Mouse (Mus musculus): Measurements from ENCODE around the gene Pde6g.
A peak's percentile ranks its signal among the peaks of the same experiment; 100 is the strongest.

Gene Pde6g

GRCm38 (mm10) chr11:120472052-120472451, 18.8 kb upstream of the Pde6g start:
- ATAC-seq (ENCODE audit: insufficient number of reproducible peaks, low FRiP score, low TSS enrichment), result no peak

GRCm38 (mm10) chr11:120467736-120468092, 14.4 kb upstream of the Pde6g start:
- no peak for ATAC-seq (ENCODE audit: insufficient number of reproducible peaks, low FRiP score, low TSS enrichment)

GRCm38 (mm10) chr11:120467051-120467735, 13.9 kb upstream of the Pde6g start, which contains the start of gene Arl16:
Arl16 (minus strand) TSS chr11:120467607.
- ATAC-seq (ENCODE audit: insufficient number of reproducible peaks, low FRiP score, low TSS enrichment), result peak; percentile 100

GRCm38 (mm10) chr11:120465521-120465920, 12.2 kb upstream of the Pde6g start:
- no peak for ATAC-seq (ENCODE audit: insufficient number of reproducible peaks, low FRiP score, low TSS enrichment)

GRCm38 (mm10) chr11:120464365-120464764, 11.1 kb upstream of the Pde6g start:
- no peak for ATAC-seq (ENCODE audit: insufficient number of reproducible peaks, low FRiP score, low TSS enrichment)

GRCm38 (mm10) chr11:120463536-120463935, 10.2 kb upstream of the Pde6g start:
- no peak for ATAC-seq (ENCODE audit: insufficient number of reproducible peaks, low FRiP score, low TSS enrichment)

GRCm38 (mm10) chr11:120458847-120459597, 5.7 kb upstream of the Pde6g start:
- ATAC-seq (ENCODE audit: insufficient number of reproducible peaks, low FRiP score, low TSS enrichment), result no peak

GRCm38 (mm10) chr11:120457772-120458751, 4.8 kb upstream of the Pde6g start, which contains the start of the genes Oxld1 and Ccdc137:
Oxld1 (minus strand) TSS chr11:120458068.
Ccdc137 (plus strand) TSS chr11:120458115.
- peak; percentile 89; the same call in 1 of the 2 replicates for ATAC-seq (ENCODE audit: insufficient number of reproducible peaks, low FRiP score, low TSS enrichment)

GRCm38 (mm10) chr11:120457370-120457769, 4.1 kb upstream of the Pde6g start:
- no peak for ATAC-seq (ENCODE audit: insufficient number of reproducible peaks, low FRiP score, low TSS enrichment)

- no peak for ATAC-seq (ENCODE audit: insufficient number of reproducible peaks, low FRiP score, low TSS enrichment)
Measured at GRCm38 (mm10) chr11:120455413-120455812, 2.1 kb upstream of the Pde6g start.

- no peak for ATAC-seq (ENCODE audit: insufficient number of reproducible peaks, low FRiP score, low TSS enrichment)
Measured at GRCm38 (mm10) chr11:120454965-120455364, 1.7 kb upstream of the Pde6g start.

- ATAC-seq (ENCODE audit: insufficient number of reproducible peaks, low FRiP score, low TSS enrichment), result no peak
Measured at GRCm38 (mm10) chr11:120452246-120452645, 1.1 kb downstream of the Pde6g start.

- no peak for ATAC-seq (ENCODE audit: insufficient number of reproducible peaks, low FRiP score, low TSS enrichment)
Measured at GRCm38 (mm10) chr11:120447179-120447578, 6.1 kb downstream of the Pde6g start.

- no peak for ATAC-seq (ENCODE audit: insufficient number of reproducible peaks, low FRiP score, low TSS enrichment)
Measured at GRCm38 (mm10) chr11:120445475-120445874, 7.8 kb downstream of the Pde6g start.

GRCm38 (mm10) chr11:120444106-120444505, 9.2 kb downstream of the Pde6g start:
- ATAC-seq (ENCODE audit: insufficient number of reproducible peaks, low FRiP score, low TSS enrichment), result no peak

GRCm38 (mm10) chr11:120442765-120443280, 10.5 kb downstream of the Pde6g start:
- ATAC-seq (ENCODE audit: insufficient number of reproducible peaks, low FRiP score, low TSS enrichment), result no peak

GRCm38 (mm10) chr11:120442344-120442743, 11.0 kb downstream of the Pde6g start, which contains the start of gene Tspan10:
Tspan10 (plus strand) TSS chr11:120442644.
- ATAC-seq (ENCODE audit: insufficient number of reproducible peaks, low FRiP score, low TSS enrichment), result no peak

GRCm38 (mm10) chr11:120437857-120438385, 15.4 kb downstream of the Pde6g start:
- ATAC-seq (ENCODE audit: insufficient number of reproducible peaks, low FRiP score, low TSS enrichment), result no peak

GRCm38 (mm10) chr11:120437152-120437856, 16.0 kb downstream of the Pde6g start, which contains the start of gene Nploc4:
Nploc4 (minus strand) TSS chr11:120437708.
- peak; percentile 40; the same call in 1 of the 2 replicates for ATAC-seq (ENCODE audit: insufficient number of reproducible peaks, low FRiP score, low TSS enrichment)

Measured in cerebellum, adult (tissue).